Mouse (Mus musculus): ENCODE data around the gene Rhoa.
A peak's percentile ranks its signal among the peaks of the same experiment; 100 is the strongest.
"Not testable (repeated sequence)": the region's sequence is repeated elsewhere in the genome, so short reads cannot be mapped to it uniquely, and the experiment has no call there.

The Rhoa gene

DNA sequence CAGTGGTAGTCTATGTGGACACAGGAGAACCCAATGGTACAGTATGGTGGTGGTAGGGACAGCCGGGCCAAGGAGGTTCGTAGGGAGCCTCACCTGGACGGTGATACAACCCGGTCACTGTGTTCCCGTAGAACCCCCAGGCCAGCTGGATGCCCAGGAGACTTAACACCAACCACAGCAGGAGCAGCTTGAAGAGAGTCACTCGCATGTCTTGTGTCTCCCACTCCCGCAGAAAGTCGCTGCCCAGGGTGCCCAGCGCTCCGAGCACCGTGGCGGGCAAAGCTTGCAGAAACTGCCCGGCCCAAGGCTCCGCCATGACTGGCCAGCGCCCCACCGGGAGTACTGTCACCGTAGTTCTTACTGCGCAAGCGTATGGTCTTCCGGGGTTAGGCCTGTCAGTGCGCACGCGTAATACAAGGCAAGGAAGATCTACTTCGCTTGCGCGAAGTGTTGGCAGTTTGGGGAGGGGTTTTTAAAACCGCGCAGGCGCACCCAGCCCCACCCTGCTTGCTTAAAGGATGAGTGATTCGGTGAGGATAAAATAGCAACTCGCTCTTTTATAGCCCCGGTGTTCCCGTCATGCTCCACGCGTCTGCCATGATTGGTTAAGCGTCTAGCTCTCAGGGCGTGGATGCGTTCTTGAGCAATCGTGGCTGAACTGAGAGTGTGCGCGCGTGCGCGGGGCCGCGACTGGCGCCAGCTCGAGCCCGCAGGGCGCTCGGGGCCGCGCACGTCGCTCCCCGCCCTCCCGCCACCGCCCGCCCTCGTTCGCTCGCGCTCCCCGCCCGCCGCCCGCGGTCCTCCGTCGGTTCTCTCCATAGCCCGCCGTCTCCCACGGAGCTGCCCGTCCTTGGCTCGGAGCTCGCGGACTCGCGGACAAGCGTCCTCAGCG is at the start of gene Rhoa, which contains the start of gene Tcta:
TSS of gene Rhoa (plus strand) at position 501 of the 892 bp plus-strand sequence.
TSS of gene Tcta (minus strand) at position 532 of the 892 bp plus-strand sequence.
- peak; percentile 95 to 98 for DNase-seq (ENCODE audit: low spot score in 2 of 2)

DNA sequence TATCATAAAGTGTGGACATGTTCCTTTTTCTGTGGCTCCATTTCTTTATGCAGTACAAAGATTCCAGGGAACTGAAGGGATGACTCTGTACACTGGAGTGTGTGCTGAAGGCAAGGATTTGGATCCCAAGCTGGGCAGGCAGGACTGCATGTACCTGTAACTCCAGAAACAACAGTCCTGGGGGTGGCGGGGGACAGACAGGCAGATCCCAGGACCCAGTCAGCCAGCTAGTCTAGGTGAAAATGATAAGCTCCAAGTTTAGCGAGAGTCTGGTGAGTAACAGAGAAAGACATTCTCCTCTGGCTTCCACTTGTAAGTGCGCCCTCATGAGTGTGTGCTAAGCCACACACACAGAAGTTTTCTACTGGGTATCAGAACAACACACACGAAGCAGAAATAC is 45.4 kb upstream of the Rhoa start:
- no peak for DNase-seq (ENCODE audit: low spot score in 2 of 2)

DNA sequence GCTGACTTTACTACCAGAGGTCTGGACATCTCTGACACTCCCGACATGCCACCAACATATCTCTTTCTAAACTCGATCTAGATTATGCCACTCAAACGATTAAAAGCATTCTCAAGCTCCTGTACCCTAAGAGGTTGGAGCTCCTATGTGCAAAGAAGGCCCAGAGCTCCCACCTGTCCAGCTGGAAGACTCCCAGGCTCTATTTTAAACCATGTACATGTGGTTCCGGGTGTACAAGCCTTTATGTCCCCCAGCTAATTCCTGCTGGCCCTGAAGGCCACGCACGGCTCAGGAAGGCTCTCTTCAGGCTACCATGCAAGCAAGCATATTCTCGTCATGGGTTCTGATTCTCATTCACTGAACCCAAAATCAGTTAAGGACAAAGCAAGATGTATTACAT is 44.1 kb upstream of the Rhoa start:
- DNase-seq (ENCODE audit: low spot score in 2 of 2) = no peak

DNA sequence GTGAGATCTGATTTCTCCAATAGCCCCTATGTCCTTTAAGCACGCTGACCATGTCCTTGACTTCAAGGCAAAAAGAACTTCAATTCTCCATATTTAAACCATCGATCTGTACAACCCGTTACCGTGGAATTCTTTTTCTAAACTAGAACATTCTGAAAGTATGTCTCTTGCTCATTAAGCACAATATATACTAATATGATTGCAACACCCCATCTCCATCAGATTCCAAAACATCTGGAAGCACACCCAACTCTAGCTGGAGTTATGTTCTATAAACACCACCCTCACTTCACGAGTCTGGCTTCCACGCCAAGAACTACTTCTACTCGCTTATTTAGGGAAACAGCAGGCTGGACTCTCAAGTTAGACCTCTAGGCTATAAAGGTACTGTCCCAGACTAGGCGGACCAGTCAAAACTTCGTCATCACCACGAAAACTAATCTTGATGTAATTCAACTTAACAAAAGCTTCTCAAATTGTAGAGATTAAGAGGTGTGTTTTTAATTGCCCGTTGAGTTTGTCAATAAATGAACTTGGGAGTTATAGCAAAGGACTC is 43.4 kb upstream of the Rhoa start:
- no peak for DNase-seq (ENCODE audit: low spot score in 2 of 2)

DNA sequence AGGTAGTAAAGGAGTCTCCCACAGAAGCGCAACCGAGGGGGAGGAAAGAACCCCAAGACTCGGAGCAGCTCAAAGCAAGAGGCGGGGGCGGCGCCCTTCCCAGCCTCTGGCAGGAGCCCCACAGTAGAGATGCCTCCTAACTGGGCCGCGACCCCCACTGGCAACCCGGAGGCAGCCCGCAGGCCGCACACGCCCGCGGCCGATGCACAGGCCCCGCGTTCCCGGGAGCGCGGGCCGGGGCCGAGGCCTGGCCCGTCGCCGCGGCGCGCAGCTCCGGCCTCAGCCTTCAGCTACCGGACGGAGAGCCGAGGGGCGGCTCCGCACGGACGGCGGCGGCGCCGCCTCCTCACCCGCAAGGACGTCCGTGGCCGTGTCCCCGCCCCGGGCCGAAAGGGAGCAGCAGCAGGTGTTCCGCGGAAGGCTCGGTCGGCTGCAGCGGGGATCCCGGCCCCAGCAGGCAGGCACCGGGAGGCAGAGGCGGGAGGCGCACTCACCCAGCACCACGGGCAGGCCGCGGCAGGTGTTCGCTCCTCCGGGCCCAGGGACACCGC is 42.7 kb upstream of the Rhoa start:
- DNase-seq (ENCODE audit: low spot score in 2 of 2) = peak; percentile 38 to 61

DNA sequence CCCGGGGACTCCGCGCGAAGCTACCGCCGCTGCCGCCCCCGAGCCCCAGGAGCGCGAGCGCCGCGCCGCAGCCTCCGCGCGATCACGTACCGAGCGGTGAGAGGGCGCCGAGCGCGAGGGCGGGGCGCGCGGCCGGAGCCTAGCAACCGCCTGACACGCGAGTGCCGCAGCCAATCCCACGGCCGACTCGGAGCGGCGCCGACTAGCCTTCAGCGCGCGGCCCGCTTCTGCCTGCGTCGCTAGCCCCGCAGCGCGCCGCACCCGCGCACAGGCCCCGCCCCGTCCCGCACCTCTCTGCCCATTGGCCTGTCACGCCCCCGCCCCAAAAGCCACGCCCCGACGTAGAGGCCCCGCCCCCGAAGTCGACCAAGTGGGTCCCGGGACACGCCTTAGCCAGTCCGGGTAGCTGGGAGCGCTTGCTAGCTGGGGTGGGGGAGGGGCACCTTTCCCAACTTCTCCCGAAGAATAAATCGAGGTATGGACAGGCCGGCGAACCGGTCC is 42.2 kb upstream of the Rhoa start, which contains the start of gene Dag1:
TSS of gene Dag1 (minus strand) at position 269 of the 501 bp plus-strand sequence.
- peak; percentile 99 to 100 for DNase-seq (ENCODE audit: low spot score in 2 of 2)

DNA sequence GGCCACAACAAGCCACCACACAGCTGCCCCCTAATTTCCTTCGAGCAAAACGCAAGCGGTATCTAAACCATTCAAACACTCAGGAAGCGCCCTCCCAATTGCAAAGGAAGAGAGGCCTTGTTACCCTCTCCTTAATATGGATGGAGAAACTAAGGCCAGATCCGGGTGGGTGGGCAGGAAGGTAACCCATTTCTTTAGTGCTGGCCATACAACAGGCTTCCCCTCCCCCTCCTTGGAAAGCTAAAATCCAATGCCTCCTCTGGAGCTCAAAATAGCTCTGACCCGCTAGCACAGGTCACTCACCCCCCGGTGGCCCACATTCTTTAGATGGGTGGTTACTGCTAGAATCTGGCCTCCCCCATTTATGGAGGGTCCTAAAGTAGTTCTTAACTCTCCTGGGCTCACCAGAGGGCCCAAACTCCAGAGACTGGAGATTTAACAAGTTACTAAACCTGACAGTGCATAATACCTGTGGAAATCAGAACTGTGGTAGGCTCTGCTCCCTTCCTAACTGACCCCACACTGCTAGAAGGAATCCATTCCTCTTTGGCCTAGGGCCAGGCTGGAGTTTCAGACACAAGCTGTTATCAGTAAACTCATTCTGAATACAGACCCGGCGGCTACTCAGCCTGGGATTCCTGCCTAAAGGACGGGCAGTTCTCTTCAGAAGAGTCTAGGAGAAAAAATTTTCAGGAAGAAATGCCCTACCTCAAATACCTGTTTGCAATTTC is 41.6 kb upstream of the Rhoa start:
- DNase-seq (ENCODE audit: low spot score in 2 of 2) = peak; percentile 36 to 63

DNA sequence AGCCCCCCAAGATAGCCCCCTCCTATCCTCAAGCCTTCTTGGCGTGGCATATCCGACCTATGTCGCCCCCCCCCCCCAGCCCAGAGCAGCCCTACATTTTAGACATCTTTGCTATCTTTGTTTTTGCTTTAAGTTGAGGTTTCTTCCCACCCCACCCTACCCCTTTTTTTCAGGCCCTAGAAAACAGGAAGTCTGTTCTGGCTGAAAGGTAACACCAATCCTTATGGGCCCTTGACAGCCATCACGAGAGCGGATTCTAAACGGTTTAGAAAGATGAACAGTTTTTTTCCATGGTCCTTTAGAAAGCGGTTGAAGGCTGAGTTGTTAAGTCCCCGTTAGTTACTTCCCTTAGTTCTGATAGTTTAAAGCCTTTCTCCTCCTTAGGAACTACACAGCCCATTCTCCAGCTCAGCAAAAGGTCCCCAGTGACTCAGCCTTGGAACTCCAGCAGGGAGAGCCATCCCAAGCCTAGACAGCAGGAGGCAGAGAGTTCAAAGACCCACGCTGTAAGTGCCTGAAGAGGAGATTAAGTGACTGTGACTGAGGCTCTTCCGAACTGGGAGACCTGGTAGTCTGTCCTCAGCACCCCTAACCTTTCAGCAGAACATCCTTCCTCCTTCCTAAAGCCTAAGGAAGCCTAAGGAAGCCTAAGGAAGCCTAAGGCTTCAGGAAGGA is 39.5 kb upstream of the Rhoa start:
- no peak for DNase-seq (ENCODE audit: low spot score in 2 of 2)

DNA sequence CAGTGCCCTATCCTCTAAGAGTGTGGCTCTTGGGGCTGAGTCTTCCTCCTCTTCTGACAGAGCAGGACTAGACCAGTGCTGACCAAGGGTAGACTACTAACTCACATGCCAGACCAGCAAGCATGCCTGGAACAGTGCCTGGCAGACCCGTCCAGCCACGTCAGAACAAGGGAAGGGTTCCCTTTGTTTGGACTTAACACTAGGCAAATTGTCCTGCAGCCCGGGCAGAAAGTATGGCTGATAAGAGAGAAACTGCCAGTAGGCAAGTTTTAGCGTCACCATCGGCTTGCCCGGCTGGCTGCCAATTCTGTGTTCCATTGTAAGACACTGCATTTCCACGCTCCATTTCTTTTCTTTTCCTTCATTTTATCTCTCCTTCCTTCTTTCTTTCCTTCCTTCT is 38.2 kb upstream of the Rhoa start:
- DNase-seq (ENCODE audit: low spot score in 2 of 2) = peak in 1 of 2 experiments; percentile 41

DNA sequence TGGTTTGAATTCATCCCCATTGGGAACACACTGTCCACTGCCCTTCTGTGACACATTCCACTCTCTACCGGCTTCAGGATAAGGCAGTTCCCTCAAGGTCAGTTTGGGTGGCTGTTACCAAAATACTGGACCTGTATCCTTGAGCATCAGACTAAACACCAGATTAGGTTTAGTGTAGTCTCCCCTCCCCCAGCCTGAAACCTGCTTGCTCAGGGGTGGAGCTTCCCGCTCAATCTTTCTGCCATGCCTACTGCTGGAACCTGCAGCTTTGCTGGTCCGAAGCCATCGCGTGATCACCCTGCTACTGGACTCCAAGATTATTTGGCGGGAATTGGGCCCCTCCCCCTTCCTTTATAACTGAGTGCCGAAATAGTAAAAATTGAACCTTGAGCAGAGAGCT is 37.2 kb upstream of the Rhoa start:
- not testable (repeated sequence) for DNase-seq (ENCODE audit: low spot score in 2 of 2)

DNA sequence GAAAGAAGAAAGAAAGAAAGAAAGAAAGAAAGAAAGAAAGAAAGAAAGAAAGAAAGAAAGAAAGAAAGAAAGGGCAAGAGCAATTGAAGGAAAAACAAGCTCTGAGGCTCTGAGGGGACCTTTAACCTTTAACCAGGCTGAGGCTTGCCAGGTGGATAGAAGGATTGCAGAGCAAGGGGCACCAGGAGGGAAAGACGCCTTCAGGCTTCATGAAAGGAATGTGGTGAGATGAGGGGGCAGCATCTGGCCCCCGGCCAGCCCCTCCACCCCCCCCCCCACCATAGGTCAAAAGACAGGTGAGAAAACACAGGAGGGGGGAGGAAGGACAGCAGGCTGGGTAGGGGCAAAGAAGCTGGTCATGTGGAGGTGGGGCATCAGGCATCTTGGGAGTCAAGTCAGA is 34.0 kb upstream of the Rhoa start:
- no peak for DNase-seq (ENCODE audit: low spot score in 2 of 2)

DNA sequence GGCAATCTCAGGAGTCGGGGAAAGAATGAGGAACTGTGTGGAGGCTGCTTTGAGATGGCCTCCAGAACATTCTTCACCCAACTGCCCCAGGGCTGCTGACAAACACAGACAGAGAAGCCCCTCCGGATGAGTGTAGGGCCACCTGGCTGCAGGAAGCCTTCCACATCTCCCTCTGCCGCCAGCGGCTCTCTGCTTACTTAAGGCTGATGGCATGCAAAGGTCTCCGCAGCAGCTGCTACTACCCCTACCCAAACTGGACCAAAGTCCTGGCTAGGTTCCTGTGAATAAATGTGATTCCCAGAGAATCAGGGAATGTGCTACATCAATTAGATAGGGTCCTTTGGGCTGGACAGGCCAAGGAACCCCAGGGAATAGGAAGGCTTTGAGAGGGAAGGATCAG is 33.2 kb upstream of the Rhoa start:
- DNase-seq (ENCODE audit: low spot score in 2 of 2) = no peak

DNA sequence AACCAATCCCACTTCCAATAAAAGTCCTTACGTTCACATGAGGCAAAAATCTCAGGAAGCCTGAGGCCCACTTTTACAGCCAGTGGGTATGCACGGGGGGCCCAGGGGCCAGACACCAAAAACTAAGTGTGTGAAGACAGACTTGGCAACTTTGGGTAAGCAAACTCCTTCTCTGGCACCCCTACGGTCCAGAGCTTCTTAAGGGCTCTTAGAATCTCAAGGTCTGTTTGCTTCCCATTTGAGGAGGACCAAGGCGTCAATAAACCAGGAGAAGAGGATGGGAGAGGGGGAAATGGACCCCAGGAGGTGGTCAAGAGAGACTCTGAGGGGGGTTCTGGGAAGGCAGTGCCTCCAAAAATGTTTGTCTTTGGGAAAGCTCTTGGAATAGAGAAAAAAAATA is 32.4 kb upstream of the Rhoa start:
- DNase-seq (ENCODE audit: low spot score in 2 of 2) = no peak

DNA sequence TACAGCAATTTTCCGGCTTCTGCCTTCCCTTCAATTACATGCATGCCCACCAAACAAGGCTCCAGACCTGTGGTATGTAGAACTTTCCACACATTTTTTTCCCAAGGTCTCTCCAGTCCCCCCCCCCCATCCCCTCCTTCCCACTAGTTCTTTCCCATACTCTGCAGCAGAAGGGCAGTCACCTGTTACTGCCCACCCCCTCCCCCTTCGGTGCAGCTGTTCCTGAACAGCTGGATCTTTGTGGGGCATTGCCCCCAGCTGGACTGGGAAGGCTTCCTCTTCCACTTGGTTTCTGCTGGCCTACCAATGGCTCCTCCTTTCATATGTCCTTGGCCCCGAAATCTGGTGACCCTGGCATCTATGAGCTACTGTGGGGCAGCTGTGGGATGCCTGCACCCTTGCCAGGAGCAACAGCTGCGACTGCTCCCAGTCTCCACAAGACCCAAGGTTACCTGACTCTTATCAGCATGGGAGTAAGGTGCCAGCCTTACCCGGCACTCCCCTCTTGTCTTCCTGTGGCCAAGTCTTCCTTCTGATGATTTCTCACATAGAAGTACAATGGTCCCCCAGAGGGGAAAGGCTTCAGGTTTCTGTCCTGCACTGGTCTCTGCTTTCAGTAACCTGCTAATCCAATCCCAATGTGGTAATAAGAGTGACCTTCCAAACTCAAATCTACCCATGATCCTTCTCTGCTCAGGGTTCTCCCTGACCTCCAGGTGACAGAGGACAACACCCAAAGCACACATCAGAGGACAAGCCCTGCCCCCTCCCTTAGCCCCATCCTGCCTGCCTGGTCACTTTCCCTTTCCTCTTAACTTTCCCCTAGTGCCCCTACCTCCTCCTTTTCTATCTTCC is 31.2 kb upstream of the Rhoa start:
- DNase-seq (ENCODE audit: low spot score in 2 of 2) = peak in 1 of 2 experiments; percentile 22

DNA sequence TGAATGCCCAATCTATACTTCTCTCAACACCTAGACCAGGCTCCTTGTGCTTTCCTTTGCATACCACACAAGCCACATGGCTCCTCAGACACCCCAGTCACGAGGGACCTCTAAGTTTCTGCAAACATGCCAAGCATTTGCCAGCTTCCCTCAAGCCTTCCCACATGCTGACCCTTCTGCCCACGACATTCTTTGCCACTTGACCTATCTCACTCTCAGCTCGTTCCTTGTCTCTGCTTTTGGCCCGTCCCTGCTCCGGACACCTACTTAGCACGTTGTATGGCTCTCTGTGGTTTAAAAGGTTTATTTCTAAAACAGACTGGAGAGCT is 30.6 kb upstream of the Rhoa start:
- DNase-seq (ENCODE audit: low spot score in 2 of 2) = no peak

DNA sequence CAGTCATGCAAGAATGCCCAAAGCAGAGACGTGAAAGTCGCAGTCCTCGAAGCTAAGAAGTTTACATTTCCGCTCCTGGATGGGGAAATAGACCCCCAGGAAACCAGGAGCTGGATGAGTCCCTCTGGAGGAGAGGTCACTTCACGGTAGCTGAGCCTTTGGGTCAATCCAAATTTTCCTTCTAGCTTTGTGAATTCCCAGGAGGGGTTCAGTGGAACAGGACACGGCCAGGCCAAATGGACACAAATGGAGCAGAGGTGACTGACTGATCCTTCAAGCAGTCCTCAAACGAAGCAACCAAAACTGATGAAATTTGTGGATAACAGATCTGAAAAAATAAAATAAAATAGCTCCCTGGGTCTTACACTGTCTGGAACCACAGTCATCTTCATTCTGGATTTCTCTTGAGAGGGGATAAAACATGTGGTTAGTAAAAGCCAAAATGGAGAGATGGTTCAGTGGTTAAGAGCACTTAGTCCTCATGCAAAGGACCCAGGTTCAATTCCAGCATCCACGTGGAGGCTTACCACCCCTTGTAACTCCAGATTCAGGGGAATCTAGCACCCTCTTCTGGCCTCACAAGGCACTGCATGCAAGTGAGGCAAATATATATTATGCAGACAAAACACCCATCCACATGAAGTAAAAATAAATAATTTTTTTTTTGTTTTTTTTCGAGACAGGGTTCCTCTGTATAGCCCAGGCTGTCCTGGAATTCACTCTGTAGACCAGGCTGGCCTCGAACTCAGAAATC is 27.1 kb upstream of the Rhoa start:
- DNase-seq (ENCODE audit: low spot score in 2 of 2) = no peak

DNA sequence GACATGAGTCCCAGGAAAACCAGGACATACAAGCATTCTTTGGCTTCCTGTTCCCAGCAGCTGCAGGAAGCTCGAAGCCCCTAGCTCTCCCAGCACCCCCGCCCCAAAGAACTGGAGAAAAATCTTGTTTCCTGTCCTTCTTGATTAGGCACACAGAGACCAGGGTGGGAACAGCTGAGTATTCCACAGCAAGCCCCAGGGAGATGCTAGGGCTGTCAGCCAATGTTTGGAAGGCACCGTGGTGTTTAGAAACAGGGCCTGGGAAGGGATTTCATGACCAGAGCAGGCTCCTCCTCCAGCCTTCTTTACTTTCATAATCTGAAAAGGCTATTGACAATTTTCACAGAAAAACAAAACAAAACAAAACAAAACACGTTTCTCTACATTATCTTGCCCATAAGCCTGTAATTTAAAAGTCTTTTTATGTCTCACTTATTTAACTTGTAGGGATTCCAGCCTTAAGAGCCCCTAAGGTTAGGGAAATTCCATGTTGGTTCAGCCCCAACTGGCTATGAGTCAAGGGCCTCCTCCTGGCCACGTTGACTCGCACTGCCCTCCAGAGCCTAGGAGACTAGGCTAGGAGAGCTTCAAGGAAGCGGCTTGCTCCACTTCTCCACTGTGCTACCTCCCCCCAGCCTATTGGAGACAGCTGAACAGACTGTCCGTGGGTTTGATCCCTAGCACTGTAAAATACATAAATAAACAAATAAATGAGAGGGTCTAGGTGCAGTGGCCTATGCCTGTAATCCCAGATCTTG is 25.7 kb upstream of the Rhoa start:
- peak; percentile 72 to 74 for DNase-seq (ENCODE audit: low spot score in 2 of 2)

DNA sequence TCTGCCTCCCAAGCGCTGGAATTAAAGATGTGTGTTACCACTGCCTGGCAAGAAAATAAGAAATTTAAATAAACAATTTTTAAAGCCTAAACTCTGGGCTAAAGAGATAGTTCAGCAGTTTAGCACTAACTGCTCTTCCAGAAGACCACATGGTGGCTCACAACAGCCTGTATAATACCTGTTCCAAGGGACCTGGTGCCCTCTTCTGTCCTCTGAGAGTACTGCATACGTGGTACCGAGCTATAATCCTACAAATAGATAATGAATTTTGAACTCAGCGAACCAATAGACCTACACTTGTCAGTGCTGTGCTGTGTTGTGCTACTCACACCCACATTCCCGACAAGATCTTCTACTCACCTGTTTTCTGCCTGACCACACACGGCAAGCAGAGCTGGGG is 21.5 kb upstream of the Rhoa start:
- peak in 1 of 2 experiments; percentile 36 for DNase-seq (ENCODE audit: low spot score in 2 of 2)

Data from urinary bladder, postnatal 4 days (tissue).